Mouse (Mus musculus) ZHBTc4 (cell line): ENCODE results near the gene Gm20521.

Experiments
- DNase-seq: peaks from one replicate; pipeline ENCODE4 v3.0.0-alpha.2; 2011; ENCODE audit warnings: low read depth, low spot score

The Gm20521 gene

DNA sequence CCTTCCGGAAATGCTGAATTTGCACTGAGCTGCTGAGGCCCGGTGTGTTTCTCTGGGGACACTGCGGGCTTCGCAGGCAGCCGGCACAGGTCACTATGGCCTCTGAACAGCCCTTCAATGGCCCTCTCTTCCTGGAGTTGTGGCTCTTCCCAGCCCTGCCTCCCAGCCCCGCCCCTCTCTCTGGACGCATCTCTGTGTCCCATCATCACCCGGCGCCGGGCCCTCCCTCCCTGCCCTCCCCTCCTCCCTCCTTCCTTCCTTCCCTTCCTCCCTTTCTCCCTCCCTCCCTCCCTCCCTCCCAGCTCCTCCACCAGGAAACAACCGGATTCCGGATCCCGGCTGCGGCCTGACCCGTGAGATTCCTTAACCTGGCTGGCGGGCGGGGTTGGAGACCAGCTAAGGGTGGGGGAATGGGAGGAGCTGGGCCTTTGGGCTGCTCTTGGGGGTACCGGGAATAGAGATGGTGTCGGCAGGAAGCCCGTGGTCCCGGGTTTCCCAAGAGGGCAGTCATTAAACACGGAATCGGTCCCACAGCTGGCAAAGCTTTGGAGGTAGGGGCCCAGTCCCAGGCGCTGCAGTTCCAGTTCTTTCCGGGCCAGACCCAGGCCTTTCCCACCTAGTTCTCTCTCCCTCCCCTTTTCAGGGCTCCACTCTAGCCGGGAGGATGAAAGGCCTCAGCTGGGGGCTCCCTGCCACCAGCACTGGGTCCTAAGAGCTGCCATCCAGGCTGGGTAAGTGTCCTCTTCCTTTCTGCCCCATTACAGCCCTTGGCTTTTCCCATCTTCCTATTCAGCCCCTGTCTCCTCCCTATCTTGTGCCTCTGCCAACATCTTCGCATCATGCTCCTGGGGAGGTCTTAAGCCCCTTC is at the start of gene Gm20521, which contains the start of gene Bcl2l2:
Gm20521 (plus strand) TSS at position 288 of the 868 bp plus-strand sequence.
Bcl2l2 (plus strand) TSS at position 224 of the 868 bp plus-strand sequence.
- DNase-seq: peak; percentile 93

DNA sequence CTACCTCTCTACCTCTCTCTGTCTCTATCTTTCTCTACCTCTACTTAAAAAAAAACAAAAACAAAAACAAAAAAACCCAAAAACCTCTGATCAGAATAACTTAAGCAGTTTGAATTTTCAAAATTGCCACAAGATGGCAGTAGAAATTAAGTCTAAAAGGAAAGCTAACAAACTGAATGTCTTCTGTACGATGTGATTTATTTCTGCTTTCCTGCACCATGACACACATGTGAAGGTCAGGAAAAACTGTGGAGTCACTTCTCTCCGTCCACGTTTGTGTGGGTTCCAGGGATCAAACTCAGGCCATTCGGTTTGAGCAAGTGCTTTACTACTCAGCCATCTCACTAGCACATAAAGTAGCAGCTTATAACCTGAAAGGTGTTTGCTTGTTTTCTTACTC is 39.8 kb upstream of the Gm20521 start:
- DNase-seq: peak; percentile 52

DNA sequence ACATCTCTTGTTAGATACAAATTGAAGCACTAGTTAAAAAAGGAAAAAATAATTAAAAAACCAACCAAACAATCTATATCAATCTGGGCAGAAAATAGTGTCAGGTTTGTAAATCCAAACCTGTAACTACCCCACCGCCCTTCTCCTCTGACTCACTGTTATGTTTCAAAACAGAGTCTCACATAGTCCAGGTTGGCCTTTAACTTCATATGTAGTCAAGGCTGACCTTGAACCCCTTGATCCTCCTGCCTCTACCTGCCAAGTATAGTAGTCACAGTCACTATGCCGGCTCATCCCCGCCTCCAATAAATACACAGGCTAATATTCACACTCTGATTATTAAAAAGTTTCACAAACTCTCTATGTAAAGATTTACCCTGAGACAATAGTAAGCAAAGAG is 27.5 kb upstream of the Gm20521 start:
- DNase-seq: no peak

DNA sequence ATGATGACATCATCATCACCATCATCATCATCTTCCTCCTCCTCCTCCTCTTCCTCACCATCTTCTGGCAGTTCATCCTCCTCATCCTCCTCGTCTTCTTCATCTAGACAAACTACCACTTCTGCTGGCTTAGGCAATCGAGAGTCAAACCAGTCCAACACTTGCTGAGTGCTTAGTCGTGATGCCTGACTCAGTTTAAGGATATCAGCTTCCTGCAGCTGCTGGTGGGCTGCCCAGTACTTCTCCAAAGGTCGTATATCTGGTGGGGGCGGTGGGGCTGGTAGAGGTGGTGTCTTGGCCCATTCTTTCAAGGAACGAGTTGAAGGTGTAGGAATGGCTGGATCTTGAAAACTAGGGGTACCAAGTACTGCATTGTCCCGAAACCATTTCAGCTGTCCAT is 26.5 kb upstream of the Gm20521 start:
- no peak for DNase-seq

GRCm38 (mm10) chr14:54857891-54858290 is 25.4 kb upstream of the Gm20521 start:
- DNase-seq: no peak

GRCm38 (mm10) chr14:54860511-54860910 is 22.7 kb upstream of the Gm20521 start:
- DNase-seq: peak; percentile 66

- DNase-seq: peak; percentile 90
Observed at GRCm38 (mm10) chr14:54863501-54864312, 19.5 kb upstream of the Gm20521 start.

GRCm38 (mm10) chr14:54864313-54865036 is 18.8 kb upstream of the Gm20521 start:
- no peak for DNase-seq

- DNase-seq: no peak
Observed at GRCm38 (mm10) chr14:54865626-54866025, 17.6 kb upstream of the Gm20521 start.

DNA sequence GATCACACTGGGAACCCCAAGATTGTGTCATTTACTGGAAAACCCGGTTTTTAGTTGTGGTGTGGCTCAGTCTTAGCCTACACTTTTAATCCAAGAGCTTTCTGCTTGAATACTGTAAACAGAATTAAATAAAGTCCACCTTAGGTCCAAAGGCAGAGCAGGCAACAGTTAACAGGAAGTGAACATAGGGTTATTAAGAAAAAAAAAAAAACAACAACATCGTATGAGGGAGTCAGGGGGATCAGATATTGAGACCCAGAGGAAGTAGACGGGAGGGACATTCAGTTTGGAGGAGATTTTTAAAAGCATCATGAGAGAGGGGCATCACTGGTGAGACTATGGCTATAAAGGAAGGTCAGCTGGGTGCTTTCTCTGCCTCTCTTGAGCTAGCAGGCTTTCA is 17.0 kb upstream of the Gm20521 start:
- no peak for DNase-seq

GRCm38 (mm10) chr14:54866936-54867335 is 16.3 kb upstream of the Gm20521 start:
- DNase-seq: peak; percentile 82

- no peak for DNase-seq
Observed at GRCm38 (mm10) chr14:54868026-54868425, 15.2 kb upstream of the Gm20521 start.

- DNase-seq: no peak
Observed at GRCm38 (mm10) chr14:54870861-54871260, 12.4 kb upstream of the Gm20521 start, which contains the start of gene Homez. Gene Homez, minus strand, starts transcription at chr14:54870961.

DNA sequence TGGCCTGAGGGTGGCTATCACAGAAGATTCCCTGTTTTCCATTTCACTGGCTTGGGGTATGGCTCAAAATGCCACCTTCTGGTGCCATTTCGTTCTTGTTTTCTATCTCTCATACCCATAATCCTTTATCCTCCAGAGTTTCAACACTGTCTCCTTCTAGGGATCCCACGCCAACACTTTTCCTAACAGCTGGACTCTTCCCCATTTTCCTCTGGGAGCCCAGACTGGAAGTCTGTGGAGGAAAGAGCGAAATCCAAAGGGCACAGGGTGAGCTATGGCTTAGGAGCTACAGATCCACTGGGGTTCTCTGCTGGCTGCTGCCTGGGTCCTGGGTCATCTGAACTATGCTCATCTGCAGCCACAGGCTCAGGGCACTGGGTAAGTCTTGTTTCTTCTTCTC is 9.1 kb upstream of the Gm20521 start:
- no peak for DNase-seq

DNA sequence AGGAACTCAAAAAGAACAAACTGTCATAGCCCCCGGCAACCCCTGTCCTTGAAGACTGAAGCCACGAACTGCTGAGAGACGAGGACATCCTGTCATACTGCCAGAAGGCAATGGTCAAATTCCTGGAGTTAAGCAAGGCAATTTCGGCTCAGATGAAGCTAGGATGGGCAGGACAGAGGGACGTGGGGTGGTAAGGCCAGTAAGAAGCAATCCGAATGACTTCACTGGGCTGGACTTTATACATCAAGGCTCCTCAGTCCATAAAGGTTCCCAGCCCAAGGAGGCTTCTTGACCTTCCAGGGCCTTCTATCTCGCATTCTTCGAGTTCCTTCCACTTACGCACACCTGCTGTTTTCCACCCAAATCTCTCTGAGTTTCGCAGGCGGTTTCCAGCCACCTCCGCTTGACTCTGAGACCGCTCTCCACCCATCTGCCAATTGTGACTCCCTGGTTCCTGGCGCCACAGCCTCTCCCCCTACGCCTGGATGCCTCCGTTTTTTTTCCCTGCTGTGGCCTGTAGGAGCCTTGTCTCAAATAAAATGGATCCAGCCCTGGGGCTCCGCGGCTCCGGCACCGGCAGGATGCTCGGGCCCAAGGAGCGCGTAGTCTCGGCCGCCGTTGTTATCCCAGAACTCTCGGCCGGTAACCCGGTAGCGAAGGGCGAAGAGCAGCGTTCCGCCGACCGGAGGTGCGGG is 7.2 kb upstream of the Gm20521 start:
- DNase-seq: peak; percentile 86

- DNase-seq: peak; percentile 97
Observed at GRCm38 (mm10) chr14:54876539-54877047, 6.6 kb upstream of the Gm20521 start.

GRCm38 (mm10) chr14:54877048-54877715 is 6.1 kb upstream of the Gm20521 start, which contains the start of gene Ppp1r3e:
Gene Ppp1r3e, minus strand, starts transcription at chr14:54877550.
- peak; percentile 74 for DNase-seq

- DNase-seq: no peak
Observed at GRCm38 (mm10) chr14:54884022-54884712, 926 bp downstream of the Gm20521 start.

GRCm38 (mm10) chr14:54885309-54885708 is 2.1 kb downstream of the Gm20521 start:
- DNase-seq: no peak

DNA sequence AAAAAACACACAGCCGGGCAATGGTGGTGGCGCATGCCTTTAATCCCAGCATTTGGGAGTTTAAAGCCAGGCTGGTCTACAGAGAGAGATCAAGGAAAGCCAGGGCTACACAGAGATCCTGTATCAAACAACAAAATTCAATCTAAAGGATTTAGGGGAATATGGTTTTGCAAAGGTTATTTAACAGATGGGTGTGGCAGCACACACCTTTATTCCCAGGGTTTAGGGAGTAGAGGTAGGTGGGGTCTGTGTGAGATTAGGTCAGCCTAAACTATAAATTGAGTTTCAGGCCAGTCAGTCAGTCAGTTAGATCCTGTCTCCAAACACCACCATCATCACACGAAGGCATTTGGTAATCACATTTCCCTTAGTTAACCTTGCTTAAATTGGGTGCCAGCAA is 9.0 kb downstream of the Gm20521 start, which contains the start of gene Pabpn1:
Pabpn1 (plus strand) TSS at position 301 of the 400 bp plus-strand sequence.
- no peak for DNase-seq
